Mouse (Mus musculus) gastrocnemius, postnatal 4 days (tissue): ENCODE measurements around the gene Ndufaf5. TPM values are rescaled to one million over a fixed set of nuclear protein-coding genes. Genes with fewer than 3 reads are reported as not detected.
"Not testable (repeated sequence)": the region's sequence is repeated elsewhere in the genome, so short reads cannot be mapped to it uniquely, and the experiment has no call there.

Experiments used
- DNase-seq, 2 experiments: peaks; one replicate each; pipeline ENCODE4 v3.0.0; 2021 to 2022; ENCODE audit warnings: low spot score in 2 of 2, mixed read lengths in 2 of 2
- long read RNA-seq, 2 experiments: library from polyadenylated mRNA; stranded (forward); transcript quantifications; one replicate each; pipeline ENCODE4 v2.0.0; 2021
- total RNA-seq, 2 experiments: library from RNA; stranded (reverse); gene quantifications; 2 replicates each; pipeline ENCODE4 v1.2.3; 2021

Gene Ndufaf5
- total RNA-seq, result 10 to 100 TPM; 23.5 to 25.4 TPM
- long read RNA-seq, experiment 1, transcript Ndufaf5-201 (11 exons, 1,166 nt), result major isoform, 17 of 27 reads
- long read RNA-seq, experiment 1, partial matches to known transcripts, result 5 of 27 reads
- long read RNA-seq, experiment 1, other reads (novel, unspliced or antisense), result 5 of 27 reads
- long read RNA-seq, experiment 2, transcript Ndufaf5-201 (11 exons, 1,166 nt), result major isoform, 12 of 28 reads
- long read RNA-seq, experiment 2, partial matches to known transcripts, result 5 of 28 reads
- long read RNA-seq, experiment 2, other reads (novel, unspliced or antisense), result 11 of 28 reads

DNA sequence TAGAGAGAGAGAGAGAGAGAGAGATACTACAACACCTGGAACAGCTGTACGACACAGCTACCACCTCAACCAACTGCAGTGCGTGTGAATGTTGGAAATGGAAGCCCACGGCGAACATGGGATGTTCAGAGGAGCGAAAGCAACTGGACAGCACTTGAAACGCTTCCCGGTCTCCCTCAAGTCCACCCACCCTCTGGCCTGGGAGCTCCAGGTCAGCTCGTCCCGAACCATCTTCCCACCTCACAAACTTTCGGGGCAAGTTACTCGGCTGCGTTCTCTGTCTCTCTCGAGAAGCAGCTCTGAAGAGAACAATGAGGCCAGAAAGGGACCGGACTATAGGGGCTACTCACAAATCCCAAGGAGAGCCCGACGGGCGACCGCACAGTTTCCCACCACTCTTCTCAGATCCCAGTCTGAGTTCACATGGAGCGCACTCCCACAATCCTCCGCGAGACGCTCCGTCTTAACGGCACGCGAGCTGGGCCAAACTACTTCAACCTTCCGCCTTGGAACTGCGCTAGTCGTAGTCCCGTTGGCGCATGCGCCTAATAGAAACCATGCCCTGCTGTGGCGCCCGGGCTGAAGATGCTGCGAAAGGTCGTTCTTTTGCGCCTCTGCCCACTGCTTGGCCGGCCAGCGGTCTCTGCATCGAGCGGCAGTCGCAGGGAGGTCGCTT lies at the start of gene Ndufaf5, which contains the start of gene Esf1:
Ndufaf5 (plus strand) TSS at position 523 of the 676 bp plus-strand sequence.
Esf1 (minus strand) TSS at position 438 of the 676 bp plus-strand sequence.
- peak; percentile 92 to 97 for DNase-seq

DNA sequence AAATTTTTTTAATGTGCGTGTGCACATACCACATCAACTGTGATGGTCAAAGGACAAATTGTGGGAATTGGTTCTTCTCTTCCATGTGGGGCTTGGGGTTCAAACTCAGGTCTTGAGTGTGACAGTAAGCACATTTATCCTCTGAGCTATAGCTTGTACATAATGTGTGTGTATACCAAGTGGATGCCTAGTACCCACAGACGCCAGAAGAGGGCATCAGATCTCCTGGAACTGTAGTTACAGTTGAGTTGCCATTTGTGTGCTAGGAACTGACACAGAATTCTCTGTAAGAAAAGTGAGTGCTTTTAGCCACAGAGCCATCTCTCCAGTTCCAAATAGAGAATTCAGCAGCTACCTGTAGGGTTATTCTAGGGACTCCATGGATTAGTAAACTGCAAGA lies 44.9 kb upstream of the Ndufaf5 start:
- no peak for DNase-seq

DNA sequence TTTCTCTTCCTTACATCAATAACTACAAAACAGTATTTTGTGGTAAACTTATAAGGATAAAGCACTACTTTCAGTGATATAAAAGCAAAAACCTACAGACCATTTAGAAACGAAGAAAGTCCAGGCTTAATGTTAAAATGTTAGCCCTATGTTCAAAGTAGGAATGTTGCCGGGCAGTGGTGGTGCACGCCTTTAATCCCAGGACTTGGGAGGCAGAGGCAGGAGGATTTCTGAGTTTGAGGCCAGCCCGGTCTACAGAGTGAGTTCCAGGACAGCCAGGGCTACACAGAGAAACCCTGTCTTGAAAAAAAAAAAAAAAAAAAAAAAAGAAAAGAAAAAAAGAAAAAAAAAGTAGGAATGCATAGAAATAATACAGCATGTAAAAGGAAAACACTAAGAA lies 18.7 kb upstream of the Ndufaf5 start, which contains the start of gene Gm17374:
Gm17374 (plus strand) TSS at position 301 of the 400 bp plus-strand sequence.
- not testable (repeated sequence) for DNase-seq

DNA sequence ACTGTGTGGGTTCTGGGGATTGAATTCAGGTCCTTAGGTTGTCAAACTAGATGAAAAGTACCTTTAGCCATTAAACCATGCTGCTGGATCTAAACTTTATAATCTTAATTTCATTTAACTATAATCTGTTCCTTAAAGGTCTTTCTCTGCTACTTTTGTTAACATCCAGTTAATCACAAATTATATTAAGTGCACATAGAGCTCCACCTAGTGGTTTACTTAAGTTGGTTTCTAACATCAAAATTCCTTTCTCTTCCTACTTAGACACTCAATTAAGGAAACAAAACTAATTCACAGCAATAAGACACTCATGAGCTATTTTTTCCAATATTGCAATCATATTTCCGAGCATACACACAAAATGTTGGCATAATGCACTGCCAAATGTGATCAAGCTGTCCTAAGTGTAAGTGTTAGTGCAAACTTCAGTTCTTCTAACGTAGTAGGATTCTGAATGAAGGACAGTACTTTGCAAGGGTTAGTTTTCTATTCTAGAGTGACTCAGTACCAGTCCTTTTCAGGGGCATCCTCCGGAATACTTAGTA lies 11.2 kb upstream of the Ndufaf5 start:
- DNase-seq, result no peak

DNA sequence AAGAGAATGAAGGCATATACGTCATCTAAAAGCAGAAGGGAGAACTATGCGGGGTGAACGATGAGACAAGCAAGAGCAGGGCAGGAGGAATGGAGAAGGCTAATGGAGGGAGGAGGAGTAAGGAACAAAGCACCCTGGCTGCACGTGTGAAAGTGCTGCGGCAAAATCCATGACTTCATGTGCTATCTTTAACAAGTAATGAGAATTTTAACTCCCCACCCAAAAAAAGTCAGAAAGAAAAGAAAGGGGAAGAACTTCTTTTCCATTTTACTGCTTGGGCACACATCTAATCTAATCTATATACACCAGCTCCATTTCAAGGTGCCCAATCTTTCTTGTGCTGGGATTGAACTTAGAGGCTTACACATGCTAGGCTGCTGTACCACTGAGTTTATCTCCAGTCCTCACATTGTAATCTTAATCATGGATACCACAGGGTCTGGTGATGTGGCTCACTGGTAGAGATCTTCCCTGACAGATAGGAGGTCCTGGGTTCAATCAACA lies 7.0 kb upstream of the Ndufaf5 start:
- DNase-seq, result no peak

DNA sequence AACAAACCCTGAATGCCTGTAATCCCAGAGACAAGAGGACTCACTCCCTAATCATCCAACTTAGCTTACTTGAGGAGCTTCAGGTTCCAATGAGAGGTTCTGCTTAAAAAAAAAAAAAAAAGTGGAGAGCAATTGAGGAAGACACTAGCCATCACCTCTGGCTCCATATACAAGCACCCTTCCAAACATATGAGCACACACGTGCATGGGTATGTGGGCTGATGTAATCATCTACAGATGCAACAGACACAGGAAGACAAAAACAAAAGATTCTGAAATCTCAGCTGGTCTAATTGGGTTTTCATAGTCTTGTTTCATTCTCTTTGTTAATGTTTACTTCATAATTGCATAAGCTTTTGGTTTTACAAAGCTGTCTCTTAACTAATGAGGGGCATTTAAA lies 1.4 kb upstream of the Ndufaf5 start:
- DNase-seq, result no peak

DNA sequence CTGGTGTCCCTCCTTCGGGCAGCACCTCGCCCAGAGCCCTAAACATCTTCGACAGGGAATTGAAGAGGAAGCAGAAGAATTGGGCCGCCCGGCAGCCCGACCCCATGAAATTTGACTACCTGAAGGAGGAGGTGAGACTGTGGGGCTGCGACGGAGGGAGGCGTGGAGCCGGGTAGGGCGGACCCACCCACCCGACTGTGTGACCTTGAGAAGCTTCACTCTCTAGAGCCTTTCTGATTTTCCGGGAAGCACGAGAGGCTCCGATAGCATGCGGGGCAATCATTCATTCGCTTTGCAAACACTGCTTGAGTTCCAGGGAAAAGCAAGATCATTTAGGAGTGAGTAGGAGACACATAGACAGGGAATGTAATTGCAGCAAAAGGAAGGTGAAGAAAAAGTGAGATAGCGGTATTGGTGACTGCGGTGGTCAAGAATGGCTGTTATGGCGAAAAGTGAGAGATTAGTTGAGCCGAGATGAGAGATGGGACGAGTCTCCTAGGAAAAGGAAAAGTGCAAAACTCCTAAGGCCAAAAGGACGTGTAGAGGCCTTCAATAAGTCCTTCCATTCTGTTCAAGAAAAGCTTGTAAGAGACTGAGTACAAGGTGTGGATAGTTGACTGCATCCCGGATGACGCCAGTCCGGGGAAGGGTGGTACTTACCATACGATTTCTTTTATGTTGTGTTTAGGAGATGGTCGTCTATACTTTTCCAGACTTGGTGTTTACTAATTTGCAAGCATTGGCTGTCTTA lies 529 bp downstream of the Ndufaf5 start:
- DNase-seq, result no peak

DNA sequence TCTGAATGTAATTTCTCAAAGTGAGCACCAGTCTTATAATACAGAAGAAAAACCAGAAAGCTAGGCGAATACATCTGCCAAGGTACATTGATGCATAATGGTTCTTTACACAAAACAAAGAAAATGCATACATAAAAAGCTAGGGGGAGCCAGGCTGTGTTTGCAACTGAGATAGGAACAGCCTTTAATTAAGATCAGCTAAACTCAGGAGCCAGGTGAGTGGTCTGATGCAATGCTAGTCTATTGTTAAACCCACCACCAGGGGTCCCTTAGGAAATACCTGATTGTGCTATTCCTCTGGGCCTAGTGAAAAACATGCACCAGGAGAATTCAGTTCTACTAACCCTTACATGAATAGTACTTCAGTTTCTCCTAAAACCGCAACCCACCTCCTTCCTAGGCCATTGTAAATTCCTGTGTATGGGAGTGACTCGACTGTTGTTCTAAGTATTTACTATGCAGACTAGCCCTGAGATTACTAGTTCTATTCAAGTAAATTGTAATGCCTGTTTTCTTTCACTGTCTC lies 15.3 kb downstream of the Ndufaf5 start:
- not testable (repeated sequence) for DNase-seq

DNA sequence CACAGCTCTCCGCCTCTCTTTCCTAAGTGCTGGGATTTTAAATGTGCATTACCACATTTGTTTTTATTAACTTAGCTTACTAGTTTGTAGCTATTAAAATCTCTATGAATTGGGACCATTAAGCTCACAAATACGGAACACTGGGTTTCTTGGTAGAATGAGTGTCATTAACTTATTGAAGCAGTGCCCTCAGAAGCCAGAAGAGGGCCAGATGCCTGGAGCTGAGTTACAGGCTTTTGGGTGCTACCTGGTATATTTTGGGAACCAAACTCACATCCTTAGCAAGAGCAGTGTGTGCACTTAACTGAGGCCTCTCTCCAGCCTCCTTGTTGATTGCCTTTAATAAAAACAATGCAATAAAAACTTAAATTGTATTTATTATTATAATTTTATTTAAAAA lies 30.3 kb downstream of the Ndufaf5 start:
- no peak for DNase-seq

DNA sequence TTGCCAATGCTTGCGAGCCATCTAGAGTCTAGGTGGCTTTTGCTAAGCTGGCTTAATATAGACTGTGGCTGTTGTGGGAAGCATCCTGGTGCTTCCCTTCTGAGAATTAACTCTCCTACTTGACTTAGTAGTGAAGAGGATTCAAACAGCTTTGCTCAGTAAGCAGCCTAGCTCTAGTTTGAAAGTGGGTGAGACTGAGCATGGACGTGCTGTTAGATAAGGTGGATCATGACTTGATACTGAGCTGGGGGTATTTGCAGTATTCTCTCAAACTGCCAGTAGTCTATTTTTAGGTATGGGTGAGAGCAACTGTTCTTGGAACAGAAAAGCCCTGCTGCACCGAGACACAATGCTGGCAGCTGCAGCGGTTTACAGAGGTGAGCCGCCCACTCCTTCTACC lies 32.1 kb downstream of the Ndufaf5 start:
- DNase-seq, result no peak

DNA sequence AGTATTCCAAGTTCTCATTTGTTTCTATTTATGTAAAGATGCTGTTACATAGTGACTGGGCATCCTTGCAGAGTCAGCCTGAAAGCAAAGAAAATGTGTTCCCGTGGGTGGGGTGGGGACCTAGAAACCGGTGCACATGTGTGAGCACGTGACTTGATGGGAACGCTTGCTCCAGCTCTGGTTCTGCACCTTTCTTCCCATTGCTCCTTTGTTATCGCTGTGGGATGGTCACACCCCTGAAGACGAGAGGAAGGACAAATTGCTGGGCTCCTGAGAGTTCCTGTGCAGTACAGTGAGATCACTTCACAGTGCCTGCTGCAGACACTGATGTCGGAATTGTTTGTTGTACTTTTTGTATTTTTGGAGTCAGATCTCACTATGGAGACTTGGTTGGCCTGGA lies 33.3 kb downstream of the Ndufaf5 start:
- no peak for DNase-seq

DNA sequence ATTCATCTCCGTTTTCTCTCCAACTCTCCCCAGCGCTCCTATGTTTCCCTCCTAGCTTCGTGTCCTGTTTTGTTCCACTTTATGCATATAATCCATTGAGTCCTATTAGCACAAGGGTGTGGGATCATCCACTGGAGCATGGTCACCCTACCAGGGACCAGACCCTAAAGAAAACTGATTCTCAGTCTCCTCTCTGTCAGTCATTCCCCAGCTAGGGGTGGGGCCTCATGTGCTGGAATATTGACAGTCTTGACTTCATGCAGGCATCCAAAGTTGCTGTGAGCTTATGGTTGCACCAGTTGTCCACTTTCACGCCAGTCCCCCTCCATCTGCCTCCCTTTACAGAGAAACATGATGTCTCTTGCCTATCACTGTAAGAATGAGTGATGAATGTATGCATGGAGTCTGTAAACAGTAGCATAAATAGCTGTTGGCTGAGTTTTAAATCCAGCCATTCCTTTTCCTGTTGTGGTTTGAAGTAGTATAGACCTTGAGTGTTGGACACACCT lies 44.1 kb downstream of the Ndufaf5 start:
- DNase-seq, result no peak

DNA sequence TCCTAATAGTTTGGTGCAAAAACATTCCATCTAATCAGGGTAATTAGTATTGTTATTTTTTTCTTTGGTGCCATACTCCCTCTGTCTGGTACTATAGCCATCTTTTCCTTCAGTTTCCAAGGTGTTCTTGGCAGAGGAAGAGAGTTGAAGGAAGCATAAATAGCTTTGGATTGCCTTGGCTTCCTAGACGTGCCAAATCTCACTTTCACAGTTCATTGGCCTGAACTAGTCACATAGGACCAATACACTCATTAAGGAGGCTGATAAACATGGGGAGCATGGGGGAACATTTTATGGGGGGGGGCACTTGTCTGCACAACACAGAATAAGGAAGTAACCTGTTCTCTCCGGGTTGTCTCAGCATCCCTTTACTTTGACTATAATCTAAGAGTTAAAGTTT lies 45.0 kb downstream of the Ndufaf5 start:
- DNase-seq, result no peak

DNA sequence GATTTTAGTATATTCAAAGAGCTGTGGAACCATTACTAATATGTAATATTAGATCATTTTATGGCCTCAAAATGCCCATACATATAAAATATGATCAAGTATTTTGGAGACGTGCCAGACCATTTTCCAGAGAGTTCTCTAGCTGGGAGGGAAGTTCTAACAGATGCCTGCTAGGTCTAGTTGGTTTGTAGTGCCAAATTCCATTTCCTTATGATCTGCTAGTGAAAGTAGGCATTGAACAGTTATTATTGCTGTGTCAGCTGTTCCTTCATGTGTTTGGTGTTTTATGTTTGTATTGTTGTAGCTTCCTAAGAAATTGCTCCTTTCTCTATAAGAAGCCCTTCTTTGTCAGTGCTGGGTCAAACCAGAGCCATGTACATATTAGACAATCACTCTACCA lies 45.5 kb downstream of the Ndufaf5 start:
- DNase-seq, result no peak

DNA sequence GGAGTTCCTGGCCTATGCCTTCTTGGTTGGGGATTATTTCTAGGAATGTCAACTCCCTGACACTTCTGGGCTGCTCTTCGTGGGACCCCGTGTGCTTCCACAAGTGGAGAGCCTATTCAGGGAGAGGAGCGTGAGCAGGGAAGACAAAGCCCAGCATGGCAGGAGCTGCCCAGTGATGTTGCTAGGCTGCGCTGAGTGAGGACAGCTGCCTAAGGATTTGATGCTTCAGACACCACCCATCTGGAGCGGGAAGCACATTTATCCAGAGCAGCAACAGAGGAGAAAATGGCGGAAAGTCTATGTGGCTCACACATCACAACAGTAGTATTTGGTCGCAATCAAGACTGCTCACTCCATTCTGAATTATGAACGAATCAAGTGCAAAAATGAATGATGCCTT lies 49.9 kb downstream of the Ndufaf5 start:
- DNase-seq, result no peak

DNA sequence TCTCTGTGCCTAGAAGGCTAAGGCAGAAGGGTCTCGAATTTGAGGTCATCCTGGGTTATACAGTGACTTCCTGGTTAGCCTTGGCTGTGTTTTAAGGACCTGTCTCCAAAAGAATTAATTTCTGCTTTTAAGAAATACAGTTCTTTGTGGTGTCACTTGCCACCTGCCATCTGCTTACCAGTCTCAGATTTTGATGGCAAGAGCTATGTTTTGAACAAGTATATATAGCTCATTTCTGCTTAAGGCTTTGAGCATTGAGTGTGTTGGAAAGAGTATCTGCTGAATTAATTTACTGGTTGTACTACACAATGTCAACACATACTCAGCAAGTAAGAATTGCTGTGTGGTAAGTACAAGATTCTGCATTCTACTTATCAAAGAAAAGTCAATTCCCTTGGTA lies 59.8 kb downstream of the Ndufaf5 start:
- no peak for DNase-seq

DNA sequence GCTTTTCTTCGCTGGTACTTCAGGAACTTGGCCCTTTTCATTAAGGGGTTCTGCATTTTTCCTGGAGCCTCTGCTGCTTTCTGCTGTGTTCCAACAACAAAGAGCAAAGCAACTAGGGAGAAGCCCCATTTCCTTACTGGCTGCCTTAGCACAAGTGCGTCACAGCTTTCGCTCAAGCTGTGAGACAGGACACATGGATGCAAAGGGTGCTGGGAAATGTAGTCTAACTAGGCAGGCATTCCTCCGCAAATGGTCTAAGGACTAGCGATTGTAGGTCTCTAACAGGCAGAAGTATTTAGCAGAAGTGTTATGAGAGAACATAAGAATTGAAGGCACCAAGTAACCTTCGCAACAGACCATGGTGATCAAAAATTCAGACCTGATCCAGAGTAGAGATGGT lies 66.8 kb downstream of the Ndufaf5 start:
- no peak for DNase-seq

DNA sequence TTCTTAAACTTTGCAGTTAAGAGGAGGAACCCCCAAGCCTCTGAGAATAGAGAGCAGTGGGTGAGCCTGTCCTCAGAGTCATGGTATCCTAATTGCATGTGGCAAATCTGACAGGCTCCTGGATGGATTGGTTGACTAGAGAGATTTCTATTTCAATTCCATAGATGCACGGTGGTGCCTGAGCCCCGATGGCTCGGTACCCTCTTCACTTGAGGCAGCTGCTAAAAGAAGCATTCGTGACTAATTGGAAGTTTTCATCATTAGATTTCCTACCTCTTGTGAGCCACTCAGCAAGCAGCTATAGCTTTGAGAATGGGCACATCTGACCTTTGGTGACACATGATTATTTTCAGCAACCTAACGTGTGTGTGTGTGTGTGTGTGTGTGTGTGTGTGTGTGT lies 71.9 kb downstream of the Ndufaf5 start:
- DNase-seq, result no peak

DNA sequence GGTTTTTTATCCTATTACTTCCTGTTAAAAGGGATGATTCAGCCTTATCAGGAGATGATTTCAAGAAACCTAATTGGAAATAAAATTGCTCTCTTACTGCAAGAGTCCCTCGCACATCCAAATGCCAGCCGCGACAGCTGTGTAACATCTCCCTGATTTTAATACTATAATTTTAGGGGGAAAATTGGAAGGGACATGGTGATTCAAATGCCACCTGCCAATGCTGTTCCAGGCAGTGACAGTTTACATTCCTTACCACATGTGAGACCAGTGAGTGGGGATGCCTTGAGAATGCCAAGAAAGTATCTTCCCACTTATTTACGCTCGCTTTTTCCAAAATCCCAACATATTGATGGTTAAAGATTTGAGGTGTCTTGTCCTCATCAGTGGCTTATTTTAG lies 72.7 kb downstream of the Ndufaf5 start:
- no peak for DNase-seq
